Mouse (Mus musculus) spleen, adult 12 weeks (tissue): ENCODE results near the gene Gon7.

Experiments
- DNase-seq: peaks from one replicate; pipeline ENCODE4 v3.0.0; 2022; ENCODE audit warnings: low spot score

Gon7 gene

DNA sequence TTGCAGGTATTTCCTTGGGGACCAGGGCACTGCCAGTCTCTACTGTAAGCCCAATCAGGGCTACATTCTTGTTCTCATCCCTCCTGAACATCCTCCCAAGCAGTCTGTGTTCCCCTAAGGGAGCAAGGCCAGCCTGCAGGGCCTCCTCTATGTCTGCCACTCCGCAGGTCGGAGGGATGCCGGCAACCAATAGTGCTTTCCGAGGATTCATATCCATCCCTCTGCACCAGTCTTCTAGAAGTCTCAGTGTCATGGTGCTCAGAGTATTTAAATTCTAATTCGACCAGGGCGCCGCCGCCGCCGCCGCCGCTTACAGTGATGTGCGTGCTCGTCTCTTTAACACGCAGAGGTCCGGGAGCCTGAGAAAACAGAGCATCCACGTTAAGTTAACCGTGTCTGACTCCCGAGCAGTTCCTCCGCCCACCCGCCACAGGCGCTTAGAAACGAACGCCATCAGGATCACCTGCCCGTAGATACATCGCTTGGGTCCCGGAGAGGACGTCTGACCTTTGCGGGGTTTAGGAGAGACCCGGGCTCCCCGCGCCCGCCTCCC, 14.5 kb downstream of the Gon7 start:
- no peak for DNase-seq

DNA sequence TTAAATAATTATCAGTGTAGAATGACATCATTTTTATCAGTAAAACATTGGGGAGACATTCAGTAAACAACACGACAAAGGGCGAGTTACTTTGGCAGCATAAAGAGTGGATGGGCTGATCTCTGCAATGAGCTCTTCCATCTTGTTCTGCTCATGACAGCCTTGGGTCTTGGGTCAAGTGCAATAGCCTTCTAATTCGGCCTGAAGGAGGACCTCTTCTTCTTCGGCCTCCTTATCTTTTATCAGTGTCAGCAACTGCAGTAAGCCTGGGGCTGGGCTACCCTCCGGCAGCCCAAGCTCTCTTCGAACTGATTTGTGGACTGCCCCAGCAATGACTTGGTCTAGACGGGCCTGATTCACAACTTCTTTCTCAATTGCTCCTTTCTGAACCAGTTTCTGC, 15.5 kb downstream of the Gon7 start:
- no peak for DNase-seq

DNA sequence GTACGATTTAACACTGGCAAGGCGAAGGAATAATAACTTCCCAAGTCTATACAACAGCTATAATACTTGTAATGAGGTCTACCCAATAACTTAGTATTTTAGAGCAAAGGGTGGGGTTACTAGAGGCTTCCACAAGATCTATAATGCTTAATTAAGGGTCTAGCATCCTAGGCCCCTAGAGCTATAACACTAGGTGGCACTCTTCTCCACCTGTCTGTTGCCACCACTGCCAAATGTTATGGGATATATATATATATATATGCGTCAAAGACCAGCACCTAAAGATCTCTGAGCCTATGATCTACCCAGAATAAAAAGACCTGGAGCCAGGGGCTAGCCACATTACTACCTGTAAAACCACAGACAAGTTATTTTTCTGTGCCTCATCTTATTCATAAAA, 17.3 kb downstream of the Gon7 start:
- no peak for DNase-seq

DNA sequence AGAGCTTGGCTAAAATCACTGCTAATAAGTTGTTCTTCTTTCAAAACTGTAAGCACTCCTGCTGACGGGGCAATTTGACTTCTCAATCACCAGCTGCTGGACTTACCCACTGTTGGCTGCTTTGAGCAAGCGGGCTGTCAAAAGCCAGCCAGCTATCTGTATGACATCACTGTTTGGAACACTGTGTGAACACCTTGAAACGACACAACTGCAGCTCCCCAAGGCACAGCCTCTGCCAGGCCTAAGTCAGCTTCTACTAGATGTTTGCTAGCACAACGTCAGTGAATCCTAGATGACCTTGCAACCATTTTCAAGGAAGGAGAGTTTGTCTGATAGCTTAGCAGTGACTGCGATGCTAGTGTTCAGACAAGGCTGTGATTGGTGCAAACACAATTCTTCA, 18.5 kb downstream of the Gon7 start:
- no peak for DNase-seq

DNA sequence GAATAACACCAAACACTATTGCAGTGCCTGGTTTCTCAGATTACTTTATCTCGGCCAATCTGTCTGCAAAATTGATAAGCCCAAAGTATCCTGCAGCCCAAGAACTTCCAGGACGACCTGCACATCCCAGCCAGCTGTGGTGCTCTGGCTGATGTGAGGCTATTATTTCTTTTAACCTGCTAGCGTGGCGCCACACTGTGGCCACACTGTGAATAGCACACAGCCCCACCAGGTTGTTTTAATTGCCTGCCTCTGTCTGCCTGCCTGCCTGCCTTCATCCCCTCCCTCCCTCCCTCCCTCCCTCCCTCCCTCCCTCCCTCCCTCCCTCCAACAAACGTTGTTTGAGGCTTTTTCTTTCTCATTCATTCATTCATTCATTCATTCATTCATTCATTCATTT, 24.2 kb downstream of the Gon7 start:
- DNase-seq: peak; percentile 45

DNA sequence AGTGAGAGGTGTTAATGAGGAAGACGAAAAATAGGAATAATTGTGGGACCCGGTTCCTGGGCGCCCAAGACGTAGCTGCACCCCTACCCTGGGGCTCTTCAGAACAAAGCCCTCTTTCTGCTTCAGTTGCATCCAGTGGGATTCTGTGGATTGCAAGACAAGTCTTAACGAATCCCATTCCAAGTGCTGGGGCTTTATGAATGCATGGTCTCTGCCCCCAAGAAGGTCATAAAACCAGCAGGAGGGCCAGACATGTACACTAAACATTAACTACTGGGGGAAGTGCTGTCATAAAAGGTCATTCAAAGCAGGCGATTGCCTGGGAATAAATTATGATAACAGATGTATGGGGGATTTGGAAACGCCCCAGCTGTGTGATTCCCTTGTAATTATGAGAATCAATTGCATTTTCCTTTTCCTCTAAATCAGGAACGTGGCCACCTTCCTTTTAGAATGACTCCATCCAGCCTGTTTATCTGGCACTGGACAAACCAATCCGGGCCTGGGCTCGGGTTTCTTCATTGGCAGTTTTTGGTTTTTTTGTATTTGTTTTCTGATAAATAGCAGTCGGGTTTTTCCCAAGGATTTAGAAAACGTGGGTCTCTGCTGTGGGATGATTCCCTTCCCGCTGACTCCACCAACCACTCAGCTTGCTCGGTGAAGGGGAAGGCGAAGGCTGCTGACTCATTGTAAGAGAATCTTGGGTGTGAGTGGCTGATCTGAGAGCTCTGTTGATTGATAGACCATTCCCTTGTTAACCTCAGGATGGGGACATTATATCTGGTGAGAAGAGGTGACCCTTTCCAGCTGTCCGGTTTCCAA, 26.6 kb downstream of the Gon7 start:
- no peak for DNase-seq

DNA sequence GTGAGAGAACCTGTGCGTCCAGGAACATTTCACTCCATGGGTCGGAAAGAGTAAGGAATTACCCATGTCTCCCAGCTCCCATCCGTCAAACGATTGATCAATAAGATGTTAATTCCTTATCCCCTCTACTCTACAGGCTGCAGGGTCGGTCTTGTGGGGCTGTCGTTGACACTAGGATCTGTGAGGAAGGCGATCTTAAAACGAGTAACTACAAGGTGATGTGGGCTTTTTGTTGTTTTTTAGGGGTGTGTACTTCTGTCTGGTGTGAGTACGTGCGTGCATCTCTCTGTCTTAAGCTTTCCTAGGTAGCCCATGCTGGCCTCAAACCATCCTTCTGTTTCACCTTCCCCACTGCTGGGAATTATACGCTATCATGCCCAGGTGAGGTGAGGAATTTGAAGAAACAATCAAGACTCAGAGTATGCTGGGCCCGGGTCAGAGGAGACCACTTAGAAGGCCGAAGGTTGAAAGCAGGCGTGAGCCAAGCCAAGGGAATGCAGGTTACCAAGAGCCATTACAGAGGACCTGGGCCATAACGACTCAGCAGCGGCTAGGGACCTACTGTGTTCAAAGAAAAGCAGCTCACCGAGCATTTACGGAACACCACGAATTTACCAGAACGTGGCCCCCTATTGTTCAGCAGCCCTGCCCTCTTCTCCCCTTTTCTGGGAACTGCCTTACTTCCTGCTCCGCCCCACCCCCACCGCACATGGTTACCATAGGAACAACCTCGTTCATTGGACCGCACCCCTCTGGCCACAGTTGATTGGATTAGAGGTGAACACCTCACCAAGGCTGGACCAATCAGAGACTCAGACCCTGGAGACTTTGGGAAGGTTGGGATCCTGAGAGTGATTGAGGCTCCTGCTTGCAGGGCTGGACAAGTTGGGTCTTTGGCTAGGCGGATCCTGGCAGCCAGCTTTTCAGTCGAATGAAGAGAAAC, 27.5 kb downstream of the Gon7 start:
- DNase-seq: no peak

DNA sequence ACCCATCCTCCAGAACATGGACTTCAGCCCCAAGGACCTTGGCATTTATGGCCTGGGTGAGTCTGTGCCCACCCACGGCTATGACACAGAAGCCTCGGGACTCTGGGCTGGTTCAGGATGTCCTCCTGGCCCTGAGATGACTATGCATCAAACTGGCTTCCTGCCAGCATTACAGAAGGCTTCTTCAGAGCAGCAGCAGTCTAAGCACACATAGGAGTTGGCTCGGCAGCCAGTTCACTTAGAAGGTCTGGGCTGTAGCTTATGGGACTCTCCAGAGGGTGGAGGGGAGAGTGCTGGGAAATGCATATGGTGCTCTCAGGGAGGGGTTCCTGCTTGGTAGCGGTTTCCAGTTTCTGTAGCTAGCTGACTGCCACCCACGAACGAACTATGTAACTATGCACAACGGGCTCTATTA, 31.8 kb downstream of the Gon7 start:
- DNase-seq: no peak

DNA sequence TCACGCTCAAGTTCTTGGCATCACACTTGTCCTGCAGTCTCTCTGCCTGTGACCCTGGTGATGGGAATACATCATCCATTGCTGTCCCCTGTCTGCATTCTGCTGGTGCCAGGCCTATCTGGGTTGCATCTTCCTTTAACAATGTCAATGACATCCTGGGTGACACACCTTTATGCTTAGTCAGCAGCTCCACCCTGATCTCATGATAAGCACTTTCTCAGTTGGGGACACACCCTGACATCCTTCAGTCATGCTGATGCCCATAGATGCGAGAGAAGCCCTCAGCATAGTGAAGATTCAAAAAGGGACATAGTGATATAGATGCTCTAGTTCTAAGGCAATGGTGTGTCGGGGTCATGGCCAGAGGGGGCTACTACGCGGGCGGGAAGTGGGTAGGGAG, 32.5 kb downstream of the Gon7 start:
- DNase-seq: no peak

DNA sequence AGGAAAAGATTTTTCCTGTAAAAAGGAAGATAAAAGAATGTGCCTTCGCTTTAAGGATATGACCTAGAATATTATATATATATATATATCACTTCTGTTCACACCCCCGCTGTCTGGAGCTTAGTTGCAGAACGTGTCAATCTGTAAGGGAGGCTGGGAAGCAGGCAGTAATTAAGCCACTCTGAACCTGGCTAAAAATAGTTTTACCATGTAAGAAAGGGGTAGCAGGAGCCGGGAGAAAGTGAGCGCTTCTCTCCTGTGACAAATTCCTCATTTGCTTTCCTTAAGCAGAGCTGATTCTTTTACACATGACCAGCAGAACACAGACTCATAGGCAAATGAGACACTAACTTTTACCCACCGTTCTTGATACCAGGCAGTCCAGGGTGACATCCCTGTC, 33.7 kb downstream of the Gon7 start:
- DNase-seq: no peak

DNA sequence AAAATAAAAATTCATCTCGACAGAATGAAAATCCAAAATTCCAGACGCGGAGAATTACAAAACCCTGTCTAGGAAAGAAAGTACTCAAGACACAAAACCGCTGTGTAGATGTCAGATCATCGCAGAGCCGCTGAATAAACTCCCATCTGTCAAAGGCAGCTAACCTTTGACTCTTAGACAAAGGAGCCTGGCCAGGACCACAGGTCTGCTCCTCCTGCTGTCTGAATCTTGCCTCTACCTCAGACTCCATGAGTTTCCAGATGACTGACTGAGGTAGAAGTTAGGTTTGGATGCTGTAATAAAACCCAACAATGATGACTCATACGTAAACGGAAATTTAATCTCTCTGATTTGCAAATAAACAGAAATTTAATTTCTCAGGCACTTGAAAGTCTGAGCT, 34.6 kb downstream of the Gon7 start:
- DNase-seq: no peak

DNA sequence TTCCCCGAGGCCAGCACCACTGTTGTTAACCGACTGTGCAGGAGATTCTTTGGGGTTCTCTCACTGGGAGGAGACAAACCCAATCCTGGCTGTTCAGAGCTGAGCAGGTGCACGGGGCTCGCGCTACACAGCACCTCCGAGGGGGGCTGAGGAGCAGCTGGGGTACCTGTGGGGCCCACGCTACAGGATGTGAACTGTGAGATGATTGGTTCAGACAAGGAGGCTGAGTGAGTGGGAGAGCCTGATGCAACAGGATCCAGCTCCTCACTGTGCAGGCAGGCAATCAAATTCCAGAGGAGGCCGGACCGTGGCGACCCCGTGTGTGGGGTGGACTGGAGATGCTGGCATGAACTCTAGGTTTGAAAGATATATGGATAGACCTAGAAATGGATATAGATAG, 35.2 kb downstream of the Gon7 start:
- DNase-seq: no peak

DNA sequence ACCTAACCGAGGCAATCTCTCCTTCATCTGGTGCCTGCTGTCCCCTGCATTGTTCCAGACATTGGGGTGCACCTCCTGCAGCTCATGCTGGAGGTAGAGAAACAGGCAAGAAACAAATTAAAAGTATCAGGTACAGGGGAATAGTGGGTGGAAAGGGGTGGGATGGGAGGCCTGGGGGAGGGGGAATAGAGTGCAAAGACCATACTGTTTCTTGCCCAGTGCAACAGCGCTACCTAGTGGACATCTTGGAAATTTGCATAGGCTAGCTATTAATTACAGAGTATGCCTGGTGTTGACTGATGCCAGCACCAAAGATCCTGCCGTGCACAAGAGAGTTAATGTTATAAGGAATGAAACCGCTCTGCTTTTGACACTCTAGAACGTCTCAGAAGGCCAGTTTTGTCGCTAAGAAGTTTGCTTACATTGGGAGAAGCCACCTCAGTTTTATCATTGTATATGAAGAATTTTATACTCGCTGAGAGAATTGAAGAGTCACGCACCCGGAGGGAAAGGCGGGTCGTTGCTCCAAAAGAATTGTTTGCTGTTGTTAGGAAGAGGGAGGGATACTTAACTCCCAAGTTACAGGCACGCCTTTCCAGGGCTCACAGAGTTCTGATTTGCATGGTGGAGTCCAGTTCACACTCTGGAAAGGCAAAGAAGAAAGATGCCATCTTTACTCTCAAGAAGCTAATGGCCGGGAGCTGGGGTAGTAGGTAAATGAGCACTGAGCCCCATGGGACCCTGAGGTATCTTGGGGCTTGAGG, 37.9 kb downstream of the Gon7 start:
- DNase-seq: no peak

DNA sequence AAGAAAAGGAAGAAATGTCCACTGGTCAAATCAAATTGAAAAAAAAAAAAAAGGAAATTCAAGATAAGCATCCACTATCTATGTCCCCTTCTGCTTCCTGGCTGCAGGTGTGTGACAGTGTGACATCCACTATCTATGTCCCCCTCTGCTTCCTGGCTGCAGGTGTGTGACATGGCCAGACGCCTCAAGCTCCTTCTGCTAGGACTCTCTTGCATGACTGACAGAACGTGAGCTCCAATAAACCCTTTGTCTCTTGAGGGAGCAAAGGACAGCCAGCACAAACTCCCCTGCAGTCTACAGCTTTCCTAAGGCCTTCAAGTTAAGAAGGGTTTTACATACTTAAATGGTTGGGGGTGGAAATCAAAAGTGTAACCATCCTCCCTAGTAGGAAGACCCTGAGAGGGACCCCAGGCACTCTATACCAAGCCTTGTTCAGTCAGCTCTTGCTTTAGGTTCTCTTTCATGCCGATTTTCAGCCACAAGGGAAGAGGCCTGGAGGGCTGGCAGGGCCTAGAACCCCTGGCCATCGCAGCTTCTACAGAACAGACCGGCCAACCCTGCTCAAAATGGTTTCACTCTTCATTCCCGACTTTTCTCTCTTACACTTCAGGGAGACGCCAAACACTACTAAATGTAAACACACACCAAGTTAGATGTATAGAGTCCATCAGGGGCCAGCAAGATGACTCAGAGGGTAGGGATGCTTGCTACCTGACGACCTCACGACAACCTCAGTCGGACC, 42.8 kb downstream of the Gon7 start:
- no peak for DNase-seq

DNA sequence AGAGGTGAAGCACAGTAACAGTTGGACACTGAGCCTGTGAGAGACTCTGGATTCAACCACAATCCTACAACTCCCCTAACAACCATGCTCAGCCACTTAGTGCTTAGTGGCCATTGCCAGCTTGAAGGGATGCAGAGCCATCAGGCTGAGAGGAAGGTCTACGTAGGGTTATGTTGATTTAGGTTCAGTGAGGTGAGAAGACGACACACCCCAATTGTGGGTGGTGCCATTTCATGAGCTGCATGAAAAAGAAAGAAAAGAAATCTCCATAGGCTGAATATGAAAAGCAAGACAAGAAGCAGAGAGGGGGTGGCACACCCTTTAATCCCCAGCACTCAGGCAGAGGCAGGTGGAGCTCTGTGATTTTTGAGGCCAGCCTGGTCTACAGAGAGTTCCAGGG, 43.5 kb downstream of the Gon7 start:
- no peak for DNase-seq

DNA sequence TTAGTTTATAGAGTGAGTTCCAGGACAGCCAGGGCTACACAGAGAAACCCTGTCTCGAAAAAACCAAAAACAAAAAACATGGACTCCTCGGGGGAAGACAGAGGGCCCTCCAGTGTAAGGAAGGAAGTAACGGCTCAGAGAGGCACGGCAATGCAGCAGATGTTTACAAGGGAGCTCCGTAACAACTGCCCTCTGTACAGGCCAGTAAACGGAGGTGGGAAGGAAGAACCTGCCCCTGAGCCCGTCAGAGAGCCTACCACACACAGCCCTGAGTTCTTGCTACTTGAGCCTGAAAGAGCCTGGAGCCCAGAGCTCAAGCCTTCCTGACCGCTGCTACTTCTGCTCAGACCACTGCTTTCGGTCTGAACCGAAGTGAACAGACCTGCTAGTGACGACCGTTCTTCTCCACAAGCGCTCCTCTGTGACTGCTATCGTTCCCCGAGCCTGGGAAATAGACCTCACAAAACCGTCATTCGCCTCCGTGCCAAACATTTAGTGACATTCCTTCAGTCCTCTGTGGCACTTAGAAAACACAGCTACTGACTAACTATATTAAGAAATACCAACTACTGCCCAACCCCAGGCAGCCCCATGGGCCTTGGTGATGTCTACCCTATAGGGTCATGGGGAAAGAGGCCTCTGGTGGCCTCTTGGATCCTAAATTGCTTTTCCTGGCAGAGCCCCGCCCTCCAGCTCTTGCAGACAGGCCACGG, 44.3 kb downstream of the Gon7 start:
- DNase-seq: no peak

DNA sequence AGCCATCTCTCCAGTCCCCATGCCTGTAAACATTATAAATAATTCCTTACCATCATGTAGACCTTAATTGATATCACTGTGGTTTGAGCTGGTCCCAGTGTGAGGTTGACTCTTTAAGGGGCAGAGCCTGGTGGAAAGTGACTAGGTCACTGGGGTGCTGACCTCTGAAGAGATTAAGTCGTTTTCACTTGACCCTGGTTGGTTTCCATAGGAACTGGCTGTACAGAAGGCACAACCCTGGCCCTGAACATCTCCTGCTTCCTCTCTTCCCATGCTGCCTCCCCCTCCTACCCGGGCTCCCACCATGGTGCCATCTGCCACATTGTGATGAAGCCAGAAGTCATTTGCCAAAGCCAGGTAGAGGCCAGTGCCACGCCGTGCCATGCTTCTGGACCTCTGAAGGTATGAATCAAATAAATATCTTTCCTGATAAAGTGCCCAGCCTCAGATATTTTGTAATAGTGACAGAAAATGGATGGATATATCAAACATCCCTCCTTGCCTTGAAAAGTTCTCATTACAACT, 46.7 kb downstream of the Gon7 start:
- no peak for DNase-seq

DNA sequence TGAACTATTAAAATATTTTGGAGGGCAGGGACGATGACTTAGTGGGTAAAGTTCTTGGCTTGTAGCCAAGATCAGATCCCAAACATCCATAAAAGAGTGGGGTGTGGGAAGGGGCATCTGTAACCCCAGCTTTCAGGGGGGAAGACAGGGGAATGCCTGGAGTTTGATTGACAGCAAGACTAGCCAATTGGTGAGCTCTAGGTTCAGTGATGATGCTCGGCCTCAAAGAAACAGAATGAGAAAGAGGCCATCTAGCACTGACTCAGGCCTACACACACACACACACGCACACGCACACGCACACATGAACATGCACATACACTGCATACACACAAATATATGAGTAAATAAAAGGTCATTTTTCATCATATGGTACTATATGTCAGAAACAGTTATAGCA, 47.7 kb downstream of the Gon7 start:
- DNase-seq: no peak

DNA sequence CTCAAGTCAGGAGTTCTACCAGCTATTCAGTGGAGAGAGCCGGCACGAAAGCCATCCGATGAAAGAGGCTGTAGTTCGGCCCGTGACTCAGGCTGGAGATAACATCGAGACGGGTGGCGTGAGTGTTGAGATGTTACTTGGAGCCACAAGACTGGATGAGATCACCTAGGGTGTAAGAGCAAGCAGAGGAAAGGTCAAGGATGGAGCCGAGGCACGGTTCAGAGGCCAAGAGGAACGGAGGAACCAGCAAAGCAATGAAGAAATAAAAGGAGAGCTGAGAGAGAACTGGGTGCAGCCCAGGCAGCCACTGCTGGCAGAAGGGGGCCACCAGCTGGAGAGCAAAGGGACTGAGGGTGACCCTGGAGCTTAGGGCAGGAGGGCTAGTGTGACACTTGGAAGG, 49.4 kb downstream of the Gon7 start:
- DNase-seq: no peak

DNA sequence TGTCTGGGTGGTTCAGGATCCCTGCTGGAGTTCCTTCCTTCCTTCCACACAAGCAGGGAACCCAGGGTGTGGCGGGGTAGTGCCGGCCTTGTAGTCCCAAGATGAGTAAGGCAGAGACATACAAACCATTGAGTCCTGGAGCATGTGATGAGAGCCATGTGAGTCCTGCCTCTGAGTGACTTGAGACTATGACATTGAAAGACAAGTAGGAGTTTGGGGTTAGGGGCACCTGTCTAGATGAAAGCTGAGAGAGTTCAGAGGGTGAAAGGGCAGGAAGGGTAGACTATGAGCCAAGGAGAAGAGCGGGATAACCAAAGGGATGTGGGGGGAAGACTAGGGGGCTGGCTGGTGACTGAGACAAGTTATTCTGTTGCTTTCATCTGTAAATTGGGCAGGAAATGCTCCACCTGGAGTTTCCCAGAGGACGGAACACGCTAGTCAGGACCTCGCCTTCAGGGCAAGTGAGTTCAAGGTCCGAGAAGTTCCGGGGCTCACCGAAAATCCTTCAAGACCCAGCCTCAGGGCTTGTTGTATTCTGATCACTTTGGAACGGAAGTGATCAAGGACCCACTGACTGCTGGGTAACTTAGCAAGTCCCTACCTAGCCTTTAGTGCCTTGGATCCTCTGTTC, 50.7 kb downstream of the Gon7 start:
- DNase-seq: no peak
